Mouse (Mus musculus): ENCODE results near the gene Chd2.

- TF ChIP-seq CTCF (IDR thresholded peaks at IDR 0.05; ENCODE audit: low read depth, low read length) = no peak
- no peak for TF ChIP-seq POLR2A (IDR thresholded peaks at IDR 0.05; ENCODE audit: borderline replicate concordance, low read depth, low read length)
Observed at GRCm38 (mm10) chr7:73505266-73505665, 36.4 kb downstream of the Chd2 start.

All from bone marrow macrophage, adult 2 months (primary cell).